Mouse (Mus musculus) liver, embryonic 14.5 days (tissue): ENCODE results near the gene Gm10964. TPM values are rescaled to one million over a fixed set of nuclear protein-coding genes. Genes with fewer than 3 reads are reported as not detected.

Experiments
- ATAC-seq: fragments of 200-750 bp; cut with Nextera tagmentation; 2 replicates; pipeline ENCODE4 v1.8.0; 2017; ENCODE audit warnings: moderate number of reproducible peaks, mild to moderate bottlenecking, moderate library complexity; ENCODE audit not compliant: insufficient read depth
- DNase-seq, 3 experiments: peaks; one replicate each; pipeline ENCODE4 v3.0.0-alpha.2; 2012 to 2013; ENCODE audit warnings: low read depth in 3 of 3, low spot score in 3 of 3
- H3K27ac ChIP-seq: fragments of 300-500 bp; sonication (generic); 2 replicates; pipeline ENCODE4 v1.5.1; 2014; ENCODE audit warnings: moderate library complexity, mild to moderate bottlenecking, control low read depth, inconsistent platforms
- H3K27me3 ChIP-seq: fragments of 300-500 bp; sonication (generic); 2 replicates; pipeline ENCODE4 v1.6.1; 2014; ENCODE audit warnings: mild to moderate bottlenecking, low read length, moderate library complexity; ENCODE audit not compliant: control insufficient read depth, insufficient read depth
- H3K36me3 ChIP-seq: fragments of 300-500 bp; sonication (generic); replicated peaks from 2 replicates; pipeline ENCODE4 v1.6.1; 2014; ENCODE audit warnings: low read depth; ENCODE audit not compliant: control insufficient read depth, insufficient read depth
- H3K4me1 ChIP-seq, 2 experiments: fragments of 200-500 bp in 1 of 2; fragments of 300-500 bp in 1 of 2; sonication (generic) in 1 of 2; replicated peaks; 2 replicates each; pipeline ENCODE4 v1.6.1; 2012 to 2014; ENCODE audit warnings: antibody characterized with exemption in 1 of 2, inconsistent platforms in 1 of 2, low read length in 1 of 2; ENCODE audit not compliant: control insufficient read depth in 2 of 2, insufficient read depth in 2 of 2
- H3K4me2 ChIP-seq: fragments of 300-500 bp; sonication (generic); 2 replicates; pipeline ENCODE4 v1.6.1; 2014; ENCODE audit warnings: low read depth, mild to moderate bottlenecking, control low read depth, moderate library complexity
- H3K4me3 ChIP-seq, 2 experiments: fragments of 200-500 bp in 1 of 2; fragments of 300-500 bp in 1 of 2; sonication (generic) in 1 of 2; 2 replicates each; pipeline ENCODE4 v1.5.1; 2012 to 2014; ENCODE audit warnings: low read depth in 2 of 2, low read length in 2 of 2, mild to moderate bottlenecking in 2 of 2, control low read depth in 1 of 2, inconsistent platforms in 1 of 2, moderate library complexity in 1 of 2; ENCODE audit not compliant: insufficient read depth in 1 of 2
- H3K9ac ChIP-seq: fragments of 300-500 bp; sonication (generic); replicated peaks from 2 replicates; pipeline ENCODE4 v1.6.1; 2014; ENCODE audit warnings: mild to moderate bottlenecking, control low read depth, moderate library complexity
- H3K9me3 ChIP-seq: fragments of 300-500 bp; sonication (generic); 2 replicates; pipeline ENCODE4 v1.6.1; 2016; ENCODE audit warnings: low read length, mixed read lengths; ENCODE audit not compliant: control insufficient read depth
- CTCF ChIP-seq: IDR thresholded peaks from 2 replicates; pipeline ENCODE4 v1.5.1; 2016; ENCODE audit warnings: antibody characterized with exemption, low read depth, control low read depth
- EP300 ChIP-seq: IDR thresholded peaks from 2 replicates; pipeline ENCODE4 v1.6.1; 2016; ENCODE audit warnings: antibody characterized with exemption, low read depth
- WGBS: fragments of 180-500 bp; shearing (Covaris S2); extraction: QIAGEN DNeasy Blood & Tissue Kit; methylation state at CpG from one replicate; pipeline ENCODE4 v1.1.7; 2014; ENCODE audit not compliant: insufficient replicate concordance; 5-methylcytosine and 5-hydroxymethylcytosine counted together
- polyA plus RNA-seq, 2 experiments: library from polyadenylated mRNA; depleted of rRNA in 1 of 2; stranded (reverse) in 1 of 2; unstranded in 1 of 2; fragments of >200 nt; fragmentation: Nextera tagmentation in 1 of 2; extraction: Ambion mirVana in 1 of 2; gene quantifications; 2 replicates each; pipeline versions ENCODE4 v1.2.1 to v1.2.3; 2012 to 2014

Gene Gm10964
- polyA plus RNA-seq, 2 experiments, result not detected

DNA sequence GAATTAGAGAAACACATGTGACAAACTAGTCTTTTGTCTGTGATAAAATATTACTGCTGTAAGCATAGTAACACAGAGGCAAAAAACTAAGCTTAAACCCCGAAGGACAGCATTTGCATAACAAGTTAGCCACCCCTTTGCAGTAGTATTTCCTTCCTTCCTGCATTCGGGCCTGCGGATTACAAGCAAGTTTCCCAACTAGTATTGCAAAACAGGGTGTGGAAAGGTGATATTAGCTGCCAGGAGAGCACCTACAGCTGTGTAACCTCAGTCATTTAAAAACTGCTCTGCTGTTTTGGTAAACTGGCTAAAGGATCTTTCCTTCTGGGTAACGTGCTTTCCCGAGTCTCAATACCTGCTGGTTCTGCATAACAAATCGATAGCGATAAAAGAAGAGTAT lies 48.1 kb downstream of the Gm10964 start:
- no peak overlapping the region for H3K9ac ChIP-seq
- DNase-seq, result no peak
- no peak for TF ChIP-seq EP300
- no peak for TF ChIP-seq CTCF
- no peaks in the 10 kb centered on the region for H3K9me3 ChIP-seq
- peak overlapping the region; percentile 49 for H3K4me2 ChIP-seq
- H3K27ac ChIP-seq, result peak overlapping the region; percentile 40; the same call in 1 of the 2 replicates
- no peak for ATAC-seq
- H3K36me3 ChIP-seq, result peaks cover 2% of the 10 kb centered on the region; the same call in 1 of the 2 replicates
- H3K4me3 ChIP-seq, result peak overlapping the region in 1 of 2 experiments; percentile 25; a peak in 2 of 4 replicates
- H3K27me3 ChIP-seq, result no peaks in the 10 kb centered on the region
- 40% methylated on average over 7 of the region's 7 CpGs for WGBS
- peaks cover 39 to 47% of the 10 kb centered on the region in 2 experiments for H3K4me1 ChIP-seq

DNA sequence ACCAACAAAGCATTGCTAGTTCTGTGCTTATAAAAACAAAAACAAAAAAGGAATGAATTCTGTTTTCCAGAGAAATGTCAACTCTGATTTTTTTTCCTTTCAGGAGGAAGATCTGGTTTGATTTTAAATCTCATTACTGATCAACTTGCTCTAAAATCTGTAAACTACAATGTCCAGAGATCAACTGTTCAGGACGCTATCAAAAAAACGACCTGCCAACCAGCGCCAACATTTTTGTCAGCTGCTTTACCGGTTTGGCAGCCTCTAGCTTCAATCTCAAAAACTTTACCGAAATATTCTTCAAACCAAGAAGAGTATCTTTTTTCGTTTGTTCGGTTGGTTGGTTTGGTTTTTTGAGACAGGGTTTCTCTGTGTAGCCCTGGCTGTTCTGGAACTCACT lies 49.9 kb downstream of the Gm10964 start:
- peak overlapping the region; percentile 82 to 90 for H3K4me3 ChIP-seq
- no peak for TF ChIP-seq CTCF
- TF ChIP-seq EP300, result no peak
- no peaks in the 10 kb centered on the region for H3K27me3 ChIP-seq
- DNase-seq (no peak), ATAC-seq (no peak)
- H3K9ac ChIP-seq, result peak overlapping the region; percentile 96
- H3K27ac ChIP-seq, result peak overlapping the region; percentile 95
- peaks cover 2% of the 10 kb centered on the region; the same call in 1 of the 2 replicates for H3K36me3 ChIP-seq
- H3K9me3 ChIP-seq, result no peaks in the 10 kb centered on the region
- H3K4me1 ChIP-seq, result peaks cover 48 to 53% of the 10 kb centered on the region in 2 experiments
- peak overlapping the region; percentile 89 for H3K4me2 ChIP-seq
- 66% methylated on average over 7 of the region's 7 CpGs for WGBS

DNA sequence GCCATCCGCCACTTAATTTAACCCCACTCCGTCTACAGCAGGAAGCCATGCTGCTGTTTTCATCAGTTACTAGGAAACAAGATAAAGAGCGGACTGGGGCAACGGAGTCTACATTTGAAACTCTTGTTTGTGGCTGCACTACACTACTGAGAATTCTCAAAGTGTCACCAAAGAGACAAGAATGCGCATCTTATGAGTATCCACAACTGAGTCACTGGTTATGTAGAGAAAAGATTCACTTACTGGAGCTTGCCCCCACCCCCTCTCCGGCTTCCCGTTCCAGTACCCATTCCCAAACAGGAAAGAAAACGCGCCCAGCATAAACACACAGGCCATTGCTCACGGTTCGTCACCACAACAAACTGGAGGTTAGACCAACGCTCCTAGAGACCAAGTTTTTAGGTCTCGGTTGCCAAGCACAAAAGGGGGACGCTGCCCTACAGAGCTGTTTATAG lies 50.8 kb downstream of the Gm10964 start:
- Histone ChIP-seq H3K4me1 (peaks cover 47 to 55% of the 10 kb centered on the region in 2 experiments), H3K4me2 (peak overlapping the region; percentile 89), H3K36me3 (peaks cover 2% of the 10 kb centered on the region; the same call in 1 of the 2 replicates), H3K27me3 (no peaks in the 10 kb centered on the region), H3K9me3 (no peaks in the 10 kb centered on the region), H3K9ac (peak overlapping the region; percentile 96), H3K27ac (peak overlapping the region; percentile 95), H3K4me3 (peak overlapping the region; percentile 82 to 90)
- under 1% methylated on average over 14 of the region's 14 CpGs for WGBS
- TF ChIP-seq EP300 (no peak), CTCF (no peak)
- DNase-seq (peak; percentile 46 to 62 (median 48)), ATAC-seq (no peak)

DNA sequence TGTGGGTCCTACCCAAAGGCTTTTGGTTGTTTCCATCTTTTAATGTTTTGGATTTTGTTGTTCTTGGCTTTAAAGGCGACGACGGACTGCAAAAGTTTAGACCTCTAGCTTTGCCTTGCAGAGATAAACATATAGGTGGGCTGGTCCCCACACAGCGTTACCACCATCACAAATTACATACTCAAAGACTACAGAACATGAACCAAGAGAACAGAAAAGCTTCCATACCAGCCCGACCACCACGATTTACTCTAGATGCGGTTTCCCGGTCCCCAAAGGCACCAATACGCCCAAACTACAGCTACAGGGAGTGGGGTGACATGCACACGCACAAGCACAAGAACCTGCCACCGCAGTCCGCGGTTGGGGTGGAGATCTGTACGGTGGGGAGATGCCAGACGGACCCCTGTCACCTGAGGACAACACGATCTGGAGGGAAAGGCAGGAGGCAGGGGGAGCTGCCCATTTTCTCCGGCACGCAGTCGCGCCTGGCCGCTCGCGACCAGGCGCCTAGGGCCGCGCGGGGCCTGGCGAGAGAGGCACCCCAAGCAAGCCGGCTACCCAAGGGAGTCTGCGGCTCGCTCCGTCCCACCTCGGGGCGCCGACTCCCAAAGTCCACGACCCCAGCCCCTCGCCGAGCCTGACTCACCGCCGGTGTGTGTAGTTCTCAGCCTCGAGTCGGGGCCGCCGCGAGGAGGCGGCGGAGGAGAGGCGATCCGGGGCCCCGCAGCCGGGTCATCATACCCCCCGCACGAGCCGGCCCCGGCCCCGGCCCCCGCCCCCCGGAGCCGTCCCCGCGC lies 51.4 kb downstream of the Gm10964 start:
- under 1% methylated on average over 48 of the region's 61 CpGs for WGBS
- peak overlapping the region; percentile 89 for H3K4me2 ChIP-seq
- DNase-seq, result no peak
- H3K9me3 ChIP-seq, result no peaks in the 10 kb centered on the region
- H3K27me3 ChIP-seq, result no peaks in the 10 kb centered on the region
- H3K4me1 ChIP-seq, result peaks cover 45 to 55% of the 10 kb centered on the region in 2 experiments
- H3K27ac ChIP-seq, result peak overlapping the region; percentile 95
- ATAC-seq, result peak; percentile 65
- H3K36me3 ChIP-seq, result peaks cover 2% of the 10 kb centered on the region; the same call in 1 of the 2 replicates
- peak overlapping the region; percentile 82 to 90 for H3K4me3 ChIP-seq
- TF ChIP-seq CTCF (no peak), EP300 (no peak)
- peak overlapping the region; percentile 96 for H3K9ac ChIP-seq
